Mouse (Mus musculus): ENCODE measurements around the gene Acads.
A peak's percentile ranks its signal among the peaks of the same experiment; 100 is the strongest.

GRCm38 (mm10) chr5:115165351-115165750 lies 46.2 kb upstream of the Acads start:
- TF ChIP-seq CTCF (IDR thresholded peaks at IDR 0.05; ENCODE audit: borderline replicate concordance, insufficient read depth, low read depth, low read length) (peak; percentile 47; the same call in 1 of the 2 replicates), POLR2A (IDR thresholded peaks at IDR 0.05; ENCODE audit: borderline replicate concordance, insufficient read depth, low read length) (no peak)
